Mouse (Mus musculus): Measurements from ENCODE around the gene Arrdc5. TPM values are rescaled to one million over a fixed set of nuclear protein-coding genes. Genes with fewer than 3 reads are reported as not detected.
A peak's percentile ranks its signal among the peaks of the same experiment; 100 is the strongest.

The Arrdc5 gene
- total and polyA plus RNA-seq, 3 experiments: not detected

DNA sequence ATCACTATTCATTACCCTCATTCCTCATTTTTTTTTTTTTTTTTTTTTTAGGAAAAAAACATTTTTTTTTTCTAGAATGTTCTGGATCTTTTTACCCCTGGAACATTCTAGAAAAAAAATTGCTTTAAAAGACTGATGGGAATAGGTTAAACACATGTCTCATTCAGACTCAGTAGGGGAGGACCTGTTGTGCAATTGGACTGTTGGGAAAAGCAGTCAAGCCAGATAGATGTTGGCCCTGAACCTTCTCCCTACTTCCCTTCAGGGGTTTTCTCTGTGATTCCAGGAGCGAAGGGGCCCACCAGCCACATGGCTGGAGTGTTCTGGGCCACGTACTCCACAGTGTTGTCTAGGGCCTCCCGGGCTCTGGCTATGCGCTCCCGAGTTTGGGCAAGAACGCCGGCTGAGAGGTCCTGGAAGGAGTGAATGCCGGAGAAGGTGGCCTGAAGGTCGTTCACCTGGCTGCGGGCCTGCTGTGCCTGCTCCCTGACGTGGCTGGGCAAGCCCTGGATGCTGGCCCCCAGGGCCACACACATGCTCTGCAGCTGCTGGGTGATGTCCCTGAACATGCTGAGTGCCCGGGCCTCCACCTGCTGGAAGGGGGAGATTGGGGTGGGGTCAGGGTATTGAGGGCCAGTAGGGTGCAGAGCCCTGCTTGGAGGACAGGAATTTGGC, 20.5 kb downstream of the Arrdc5 start:
- no peak for DNase-seq (ENCODE audit: extremely low read depth)

DNA sequence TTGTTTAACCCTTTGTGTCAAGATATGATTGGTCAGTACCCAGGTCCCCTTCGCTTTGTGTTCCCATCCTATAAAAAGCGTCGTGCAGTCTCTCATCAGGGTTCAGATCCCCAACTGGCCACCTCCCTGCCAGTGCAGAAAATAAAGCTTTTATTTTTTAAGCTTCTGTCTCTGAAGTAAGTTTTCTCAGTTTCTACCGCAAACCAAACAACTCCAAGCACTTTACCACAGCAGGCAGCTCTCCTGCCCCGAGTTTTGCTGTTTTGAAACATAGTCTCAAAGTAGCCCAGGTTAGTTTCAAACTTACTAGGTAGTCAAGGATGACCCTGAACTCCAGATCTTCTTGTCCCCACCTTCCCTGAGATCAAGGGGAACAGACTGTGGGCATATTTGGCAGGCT, 21.7 kb downstream of the Arrdc5 start:
- Histone ChIP-seq H3K27ac (ENCODE audit: insufficient read depth, low read depth) (peak overlapping the region; percentile 89), H3K9me3 (replicated peaks; ENCODE audit: low read length) (no peaks in the 10 kb centered on the region), H3K4me2 (ENCODE audit: insufficient read depth, low read depth, poor library complexity, severe bottlenecking) (peak overlapping the region; percentile 69), H3K27me3 (replicated peaks) (no peaks in the 10 kb centered on the region), H3K4me1 (ENCODE audit: control insufficient read depth in 1 of 2, insufficient read depth in 2 of 2) (peaks cover 36 to 57% of the 10 kb centered on the region in 2 experiments), H3K9ac (ENCODE audit: insufficient read depth, low read depth) (peak overlapping the region; percentile 81), H3K36me3 (replicated peaks in 1 of 2; ENCODE audit: control insufficient read depth in 1 of 2, insufficient read depth in 1 of 2, low read length in 1 of 2) (peaks cover 30 to 55% of the 10 kb centered on the region in 2 experiments), H3K79me2 (replicated peaks; ENCODE audit: control insufficient read depth, extremely low read depth, insufficient read depth, poor library complexity, severe bottlenecking) (peaks cover 29% of the 10 kb centered on the region), H3K4me3 (replicated peaks in 1 of 3; ENCODE audit: low read depth in 2 of 3, low read length in 2 of 3, poor library complexity in 1 of 3) (no peak overlapping the region)
- no peak for TF ChIP-seq MAZ (IDR thresholded peaks at IDR 0.05; ENCODE audit: low read depth, low read length)
- 0 out of 2 replicates have a peak, but pooled peaks have one; percentile 31 for TF ChIP-seq JUND (conservative IDR thresholded peaks at IDR 0.05; ENCODE audit: low read depth, low read length)
- no peak for TF ChIP-seq RAD21 (IDR thresholded peaks at IDR 0.05; ENCODE audit: low read depth, low read length)
- TF ChIP-seq SIN3A (IDR thresholded peaks at IDR 0.05; ENCODE audit: low read length): no peak
- TF ChIP-seq RCOR1 (conservative IDR thresholded peaks at IDR 0.05; ENCODE audit: low read depth, low read length): 0 out of 2 replicates have a peak, but pooled peaks have one; percentile 48
- TF ChIP-seq MXI1 (IDR thresholded peaks at IDR 0.05; ENCODE audit: low read depth, low read length): no peak
- TF ChIP-seq MEF2A (IDR thresholded peaks at IDR 0.05; ENCODE audit: borderline replicate concordance, low read depth, low read length): no peak
- peak; percentile 55; the same call in 1 of the 2 replicates for TF ChIP-seq IRF4 (IDR thresholded peaks at IDR 0.05; ENCODE audit: low read depth, low read length)
- TF ChIP-seq CTCF (conservative IDR thresholded peaks at IDR 0.05 in 1 of 2, IDR thresholded peaks at IDR 0.05 in 1 of 2; ENCODE audit: low read depth in 2 of 2, low read length in 2 of 2): no peak
- TF ChIP-seq ELF1 (IDR thresholded peaks at IDR 0.05; ENCODE audit: low read depth, low read length): no peak
- in situ Hi-C loops (cut with MboI; ENCODE audit: low pct_ligation_motif_present, low pct_unique_long_range_greater_than_20kb, low sequenced_read_pairs) (no loop called here), dilution Hi-C loops (cut with MboI; ENCODE audit: extremely low pct_ligation_motif_present, extremely low pct_unique_long_range_greater_than_20kb, low sequenced_read_pairs) (no loop called here)
- no peak for DNase-seq (ENCODE audit: extremely low read depth)

More for the DNA sequence above, 20.5 kb downstream of the Arrdc5 start:
- no peak overlapping the region for H3K4me3 ChIP-seq (replicated peaks in 1 of 3; ENCODE audit: low read depth in 2 of 3, low read length in 2 of 3, poor library complexity in 1 of 3)
- H3K27ac ChIP-seq (ENCODE audit: insufficient read depth, low read depth): no peak overlapping the region
- no peak overlapping the region for H3K4me2 ChIP-seq (ENCODE audit: insufficient read depth, low read depth, poor library complexity, severe bottlenecking)
- H3K4me1 ChIP-seq (ENCODE audit: control insufficient read depth in 1 of 2, insufficient read depth in 2 of 2): peaks cover 24 to 45% of the 10 kb centered on the region in 2 experiments
- dilution Hi-C loops (cut with MboI; ENCODE audit: extremely low pct_ligation_motif_present, extremely low pct_unique_long_range_greater_than_20kb, low sequenced_read_pairs) (no loop called here), in situ Hi-C loops (cut with MboI; ENCODE audit: low pct_ligation_motif_present, low pct_unique_long_range_greater_than_20kb, low sequenced_read_pairs) (no loop called here)
- H3K36me3 ChIP-seq (replicated peaks in 1 of 2; ENCODE audit: control insufficient read depth in 1 of 2, insufficient read depth in 1 of 2, low read length in 1 of 2): peaks cover 29 to 53% of the 10 kb centered on the region in 2 experiments
- no peak for TF ChIP-seq MAZ (IDR thresholded peaks at IDR 0.05; ENCODE audit: low read depth, low read length)
- peaks cover 17% of the 10 kb centered on the region for H3K79me2 ChIP-seq (replicated peaks; ENCODE audit: control insufficient read depth, extremely low read depth, insufficient read depth, poor library complexity, severe bottlenecking)
- no peaks in the 10 kb centered on the region for H3K9me3 ChIP-seq (replicated peaks; ENCODE audit: low read length)
- no peaks in the 10 kb centered on the region for H3K27me3 ChIP-seq (replicated peaks)
- no peak overlapping the region for H3K9ac ChIP-seq (ENCODE audit: insufficient read depth, low read depth)

GRCm38 (mm10) chr17:56277567-56277893, 22.6 kb downstream of the Arrdc5 start:
- no peak for DNase-seq (ENCODE audit: extremely low read depth)
- 0 out of 2 replicates have a peak, but pooled peaks have one; percentile 24 for TF ChIP-seq MEF2A (IDR thresholded peaks at IDR 0.05; ENCODE audit: borderline replicate concordance, low read depth, low read length)
- no peak for TF ChIP-seq MXI1 (IDR thresholded peaks at IDR 0.05; ENCODE audit: low read depth, low read length)
- no peak for TF ChIP-seq TCF12 (IDR thresholded peaks at IDR 0.05; ENCODE audit: low read depth, low read length)
- TF ChIP-seq USF1 (IDR thresholded peaks at IDR 0.05; ENCODE audit: low read depth, low read length): no peak
- Histone ChIP-seq H3K4me2 (ENCODE audit: insufficient read depth, low read depth, poor library complexity, severe bottlenecking) (peak overlapping the region; percentile 69), H3K27me3 (replicated peaks) (no peaks in the 10 kb centered on the region), H3K4me1 (ENCODE audit: control insufficient read depth in 1 of 2, insufficient read depth in 2 of 2) (peaks cover 36 to 58% of the 10 kb centered on the region in 2 experiments), H3K9ac (ENCODE audit: insufficient read depth, low read depth) (peak overlapping the region; percentile 81), H3K27ac (ENCODE audit: insufficient read depth, low read depth) (peak overlapping the region; percentile 84), H3K4me3 (replicated peaks in 1 of 3; ENCODE audit: low read depth in 2 of 3, low read length in 2 of 3, poor library complexity in 1 of 3) (peak overlapping the region; percentile 32 to 85 (median 51)), H3K79me2 (replicated peaks; ENCODE audit: control insufficient read depth, extremely low read depth, insufficient read depth, poor library complexity, severe bottlenecking) (peaks cover 37% of the 10 kb centered on the region), H3K9me3 (replicated peaks; ENCODE audit: low read length) (no peaks in the 10 kb centered on the region), H3K36me3 (replicated peaks in 1 of 2; ENCODE audit: control insufficient read depth in 1 of 2, insufficient read depth in 1 of 2, low read length in 1 of 2) (peaks cover 28 to 55% of the 10 kb centered on the region in 2 experiments)
- dilution Hi-C loops (cut with MboI; ENCODE audit: extremely low pct_ligation_motif_present, extremely low pct_unique_long_range_greater_than_20kb, low sequenced_read_pairs): no loop called here
- in situ Hi-C loops (cut with MboI; ENCODE audit: low pct_ligation_motif_present, low pct_unique_long_range_greater_than_20kb, low sequenced_read_pairs): no loop called here

All from CH12.LX (cell line).